Mouse (Mus musculus): Measurements from ENCODE around the gene Mcmbp. TPM values are rescaled to one million over a fixed set of nuclear protein-coding genes. Genes with fewer than 3 reads are reported as not detected.
"Not testable (repeated sequence)": the region's sequence is repeated elsewhere in the genome, so short reads cannot be mapped to it uniquely, and the experiment has no call there.

Gene Mcmbp
- total RNA-seq, 2 experiments from 2014 or later = 26.0 to 27.2 TPM

- DNase-seq (ENCODE audit: extremely low spot score in 1 of 2, low spot score in 1 of 2) = peak; percentile 30 to 49
These were observed 15.5 kb downstream of the Mcmbp start for GRCm38 (mm10) chr7:128724761-128725160.

- DNase-seq (ENCODE audit: extremely low spot score in 1 of 2, low spot score in 1 of 2) = no peak
These were observed 22.3 kb downstream of the Mcmbp start for GRCm38 (mm10) chr7:128717991-128718390.

GRCm38 (mm10) chr7:128705735-128706134 lies 34.6 kb downstream of the Mcmbp start:
- DNase-seq (ENCODE audit: extremely low spot score in 1 of 2, low spot score in 1 of 2) = peak; percentile 56 to 74

- not testable (repeated sequence) for DNase-seq (ENCODE audit: extremely low spot score in 1 of 2, low spot score in 1 of 2)
These were observed 40.3 kb downstream of the Mcmbp start for GRCm38 (mm10) chr7:128699959-128700358.

GRCm38 (mm10) chr7:128694848-128695247 lies 45.4 kb downstream of the Mcmbp start:
- no peak for DNase-seq (ENCODE audit: extremely low spot score in 1 of 2, low spot score in 1 of 2)

GRCm38 (mm10) chr7:128692163-128692562 lies 48.1 kb downstream of the Mcmbp start:
- DNase-seq (ENCODE audit: extremely low spot score in 1 of 2, low spot score in 1 of 2) = no peak

- peak in 1 of 2 experiments; percentile 58 for DNase-seq (ENCODE audit: extremely low spot score in 1 of 2, low spot score in 1 of 2)
These were observed 49.5 kb downstream of the Mcmbp start for GRCm38 (mm10) chr7:128690796-128691195.

- DNase-seq (ENCODE audit: extremely low spot score in 1 of 2, low spot score in 1 of 2) = peak; percentile 95 to 99
These were observed 50.2 kb downstream of the Mcmbp start for GRCm38 (mm10) chr7:128690070-128690469.

GRCm38 (mm10) chr7:128689347-128689746 lies 50.9 kb downstream of the Mcmbp start:
- DNase-seq (ENCODE audit: extremely low spot score in 1 of 2, low spot score in 1 of 2) = no peak

GRCm38 (mm10) chr7:128687821-128688564 lies 52.3 kb downstream of the Mcmbp start:
- DNase-seq (ENCODE audit: extremely low spot score in 1 of 2, low spot score in 1 of 2) = peak; percentile 65 to 73

GRCm38 (mm10) chr7:128678546-128678945 lies 61.7 kb downstream of the Mcmbp start:
- no peak for DNase-seq (ENCODE audit: extremely low spot score in 1 of 2, low spot score in 1 of 2)

- DNase-seq (ENCODE audit: extremely low spot score in 1 of 2, low spot score in 1 of 2) = peak in 1 of 2 experiments; percentile 41
These were observed 67.8 kb downstream of the Mcmbp start for GRCm38 (mm10) chr7:128672408-128673010.

- no peak for DNase-seq (ENCODE audit: extremely low spot score in 1 of 2, low spot score in 1 of 2)
These were observed 68.3 kb downstream of the Mcmbp start for GRCm38 (mm10) chr7:128671952-128672351.

- DNase-seq (ENCODE audit: extremely low spot score in 1 of 2, low spot score in 1 of 2) = no peak
These were observed 71.5 kb downstream of the Mcmbp start for GRCm38 (mm10) chr7:128668831-128669230.

GRCm38 (mm10) chr7:128667788-128668187 lies 72.5 kb downstream of the Mcmbp start:
- DNase-seq (ENCODE audit: extremely low spot score in 1 of 2, low spot score in 1 of 2) = no peak

GRCm38 (mm10) chr7:128664861-128665377 lies 75.4 kb downstream of the Mcmbp start:
- DNase-seq (ENCODE audit: extremely low spot score in 1 of 2, low spot score in 1 of 2) = no peak

GRCm38 (mm10) chr7:128663906-128664305 lies 76.4 kb downstream of the Mcmbp start:
- no peak for DNase-seq (ENCODE audit: extremely low spot score in 1 of 2, low spot score in 1 of 2)

GRCm38 (mm10) chr7:128656970-128657369 lies 83.3 kb downstream of the Mcmbp start:
- no peak for DNase-seq (ENCODE audit: extremely low spot score in 1 of 2, low spot score in 1 of 2)
